9 mouse cellular contexts compared by ENCODE assay signal in the genomic region with DNA sequence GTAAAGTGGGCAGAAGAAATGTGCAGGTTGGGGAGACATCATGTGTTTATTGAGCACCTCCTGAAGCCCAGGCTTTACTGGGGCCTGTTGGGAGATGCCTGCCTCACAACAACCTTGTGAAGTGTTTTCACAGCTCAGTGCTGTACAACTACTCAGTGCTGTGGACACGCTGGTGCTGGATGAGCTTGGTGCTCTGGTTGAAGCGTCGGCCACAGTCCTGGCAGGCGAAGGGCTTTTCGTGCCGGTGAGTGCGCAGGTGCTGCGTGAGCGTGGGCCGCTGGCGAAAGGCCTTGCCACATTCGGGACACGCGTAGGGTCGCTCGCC. TPM values are rescaled to one million over a fixed set of nuclear protein-coding genes. Genes with fewer than 3 reads are reported as not detected.
DNase-seq lines count a peak whose midpoint lies in the region; ATAC-seq and TF ChIP-seq lines count a peak whose summit lies in the region.
"Had no signal": no experiment of that assay in that cellular context is flagged by ENCODE, and none has a peak within 500 bp of the region (broad histone marks: within the 10 kb centered on the region; RNA-seq: fewer than 3 reads in every experiment).

No protein-coding gene starts in this region.

- DNase-seq in cerebellum, postnatal 25 days: peak; percentile 84
- no peak for DNase-seq in cerebellum, postnatal 10 days
- no peak for DNase-seq in forebrain, postnatal 0 days
- DNase-seq in liver, postnatal 0 days: no peak
- no peak for DNase-seq in ovary, postnatal 14 days (ENCODE audit: low spot score)
- DNase-seq in adrenal gland, postnatal 36 days: no peak
- DNase-seq in layer of hippocampus, adult 11-12 months (ENCODE audit: low spot score): no peak
- DNase-seq: lung, adult 18-20 months had no signal

- peak overlapping the region; percentile 64; the same call in 1 of the 2 replicates for H3K9ac ChIP-seq in forebrain, postnatal 0 days
- no peak overlapping the region for H3K9ac ChIP-seq in liver, postnatal 0 days (replicated peaks)

- peak overlapping the region; percentile 83 for H3K4me3 ChIP-seq in E14TG2a.4 (replicated peaks; ENCODE audit: low read length)
- peak overlapping the region; percentile 43; the same call in 1 of the 2 replicates for H3K4me3 ChIP-seq in forebrain, postnatal 0 days (ENCODE audit: low read depth, low read length)
- peak overlapping the region; percentile 43; the same call in 1 of the 2 replicates for H3K4me3 ChIP-seq in liver, postnatal 0 days (ENCODE audit: low read depth, low read length)

- H3K4me1 ChIP-seq in E14TG2a.4 (replicated peaks; ENCODE audit: low read depth, low read length): peaks cover 59% of the 10 kb centered on the region
- peaks cover 7% of the 10 kb centered on the region for H3K4me1 ChIP-seq in forebrain, postnatal 0 days (ENCODE audit: insufficient read depth)
- peaks cover 20% of the 10 kb centered on the region for H3K4me1 ChIP-seq in liver, postnatal 0 days (ENCODE audit: insufficient read depth)

- no peaks in the 10 kb centered on the region for H3K9me3 ChIP-seq in E14TG2a.4 (ENCODE audit: low read length)
- no peaks in the 10 kb centered on the region for H3K9me3 ChIP-seq in forebrain, postnatal 0 days (ENCODE audit: low read length)
- no peaks in the 10 kb centered on the region for H3K9me3 ChIP-seq in liver, postnatal 0 days (ENCODE audit: low read length)

- H3K4me2 ChIP-seq in forebrain, postnatal 0 days (ENCODE audit: low read depth): peak overlapping the region; percentile 91
- peak overlapping the region; percentile 67; the same call in 1 of the 2 replicates for H3K4me2 ChIP-seq in liver, postnatal 0 days (ENCODE audit: low read depth, low read length)

- WGBS in forebrain, postnatal 0 days: 47% methylated on average over 16 of the region's 16 CpGs
- 61% methylated on average over 16 of the region's 16 CpGs for WGBS in liver, postnatal 0 days (ENCODE audit: insufficient replicate concordance)

- H3K36me3 ChIP-seq in E14TG2a.4 (ENCODE audit: insufficient read depth, low read length): peaks cover 15% of the 10 kb centered on the region
- H3K36me3 ChIP-seq in forebrain, postnatal 0 days (ENCODE audit: insufficient read depth): no peaks in the 10 kb centered on the region
- no peaks in the 10 kb centered on the region for H3K36me3 ChIP-seq in liver, postnatal 0 days (replicated peaks; ENCODE audit: insufficient read depth, low read length)

- H3K27me3 ChIP-seq in E14TG2a.4 (ENCODE audit: insufficient read depth, low read length): peaks cover 28% of the 10 kb centered on the region
- H3K27me3 ChIP-seq in forebrain, postnatal 0 days (ENCODE audit: insufficient read depth, low read length): peaks cover 10% of the 10 kb centered on the region
- H3K27me3 ChIP-seq in liver, postnatal 0 days (ENCODE audit: insufficient read depth, low read length): peaks cover 27% of the 10 kb centered on the region

- TF ChIP-seq CTCF in E14TG2a.4 (conservative IDR thresholded peaks at IDR 0.05; ENCODE audit: low read length): no peak
- no peak for TF ChIP-seq CTCF in forebrain, postnatal 0 days (IDR thresholded peaks at IDR 0.05; ENCODE audit: low read depth)
- TF ChIP-seq CTCF in liver, postnatal 0 days (IDR thresholded peaks at IDR 0.05; ENCODE audit: low read depth): no peak

- H3K27ac ChIP-seq in forebrain, postnatal 0 days (ENCODE audit: low read depth, low read length): no peak overlapping the region
- H3K27ac ChIP-seq in liver, postnatal 0 days (ENCODE audit: low read depth): no peak overlapping the region

- TF ChIP-seq EP300 in liver, postnatal 0 days (IDR thresholded peaks at IDR 0.05; ENCODE audit: low read depth): no peak

- ATAC-seq in forebrain, postnatal 0 days: no peak
- no peak for ATAC-seq in liver, postnatal 0 days

RNA-seq across cellular contexts. Expression of gene Ube2m, which starts 5.0 kb away (rescaled TPM):
- total RNA-seq in forebrain, postnatal 0 days (2014; rRNA removed): 336 and 344 TPM in 2 replicates
- 130 and 132 TPM in 2 replicates for polyA plus RNA-seq in forebrain, postnatal 0 days (2015; fragmentation: Nextera tagmentation; extraction: Ambion mirVana)
- polyA plus RNA-seq in liver, postnatal 0 days (2015; fragmentation: Nextera tagmentation; extraction: Ambion mirVana): 53.8 and 59.8 TPM in 2 replicates
- total RNA-seq in adrenal gland, postnatal 36 days (2021): 100 to 1,000 TPM; 173 to 178 TPM

RNA-seq across cellular contexts. Expression of gene Chmp2a, which starts 8.5 kb away (rescaled TPM):
- total RNA-seq in forebrain, postnatal 0 days (2014; rRNA removed): 131 and 160 TPM in 2 replicates
- 210 and 239 TPM in 2 replicates for polyA plus RNA-seq in forebrain, postnatal 0 days (2015; fragmentation: Nextera tagmentation; extraction: Ambion mirVana)
- polyA plus RNA-seq in liver, postnatal 0 days (2015; fragmentation: Nextera tagmentation; extraction: Ambion mirVana): 132 TPM in 2 replicates
- total RNA-seq in adrenal gland, postnatal 36 days (2021): 100 to 1,000 TPM; 178 to 225 TPM

RNA-seq across cellular contexts. Expression of gene Mzf1, which starts 11.5 kb away (rescaled TPM):
- total RNA-seq in forebrain, postnatal 0 days (2014; rRNA removed): 11.8 and 15.1 TPM in 2 replicates
- polyA plus RNA-seq in forebrain, postnatal 0 days (2015; fragmentation: Nextera tagmentation; extraction: Ambion mirVana): 10.1 and 12.9 TPM in 2 replicates
- polyA plus RNA-seq in liver, postnatal 0 days (2015; fragmentation: Nextera tagmentation; extraction: Ambion mirVana): 0.26 and 0.29 TPM in 2 replicates
- 1 to 10 TPM; 1.8 to 2.9 TPM for total RNA-seq in adrenal gland, postnatal 36 days (2021)

RNA-seq across cellular contexts. Expression of gene Zbtb45, which starts 33.2 kb away (rescaled TPM):
- 32.8 and 33.3 TPM in 2 replicates for total RNA-seq in forebrain, postnatal 0 days (2014; rRNA removed)
- polyA plus RNA-seq in forebrain, postnatal 0 days (2015; fragmentation: Nextera tagmentation; extraction: Ambion mirVana): 25.0 and 29.3 TPM in 2 replicates
- polyA plus RNA-seq in liver, postnatal 0 days (2015; fragmentation: Nextera tagmentation; extraction: Ambion mirVana): 5.6 and 7.2 TPM in 2 replicates
- total RNA-seq in adrenal gland, postnatal 36 days (2021): 10 to 100 TPM; 11.7 to 13.6 TPM

RNA-seq across cellular contexts. Expression of gene Trim28, which starts 44.2 kb away (rescaled TPM):
- 430 and 485 TPM in 2 replicates for total RNA-seq in forebrain, postnatal 0 days (2014; rRNA removed)
- polyA plus RNA-seq in forebrain, postnatal 0 days (2015; fragmentation: Nextera tagmentation; extraction: Ambion mirVana): 209 and 211 TPM in 2 replicates
- 56.0 and 59.1 TPM in 2 replicates for polyA plus RNA-seq in liver, postnatal 0 days (2015; fragmentation: Nextera tagmentation; extraction: Ambion mirVana)
- total RNA-seq in adrenal gland, postnatal 36 days (2021): 100 to 1,000 TPM; 221 to 229 TPM

Comparison
In these comparisons a context has a peak if more than half of its experiments do, and no peak if none do; other contexts are left out.
1. DNase-seq: peak in cerebellum, postnatal 25 days (2 of 2); none in cerebellum, postnatal 10 days (0 of 2), forebrain, postnatal 0 days (single experiment), liver, postnatal 0 days (single experiment), ovary, postnatal 14 days (single experiment), adrenal gland, postnatal 36 days (0 of 2) and layer of hippocampus, adult 11-12 months (single experiment).
2. Peak in every context shown above with its lines, with median percentiles within 50 percentile points of each other: H3K4me3 ChIP-seq.